Mouse (Mus musculus) mature B cell (primary cell): Measurements from ENCODE around the gene Tmem234.
"Not testable (repeated sequence)": the region's sequence is repeated elsewhere in the genome, so short reads cannot be mapped to it uniquely, and the experiment has no call there.

ENCODE experiments used
- in situ Hi-C: fragments of 300-500 bp; cut with MboI; formaldehyde crosslinking; loops from 2 replicates; pipeline ENCODE4 v1.14.3; 2019

The Tmem234 gene

GRCm38 (mm10) chr4:129600233-129601158 lies at the start of gene Tmem234, which contains the start of gene Eif3i:
Gene Tmem234, plus strand, starts transcription at chr4:129600668.
Gene Eif3i, minus strand, starts transcription at chr4:129600648.
- in situ Hi-C loops: loop anchor here (10.0 kb wide), 1 partner anchor 56 kb away; the partner anchor contains the start of gene Hdac1

GRCm38 (mm10) chr4:129554512-129554911 lies 46.0 kb upstream of the Tmem234 start:
- in situ Hi-C loops: not testable (repeated sequence)

- in situ Hi-C loops: no loop called here
Observed at GRCm38 (mm10) chr4:129555421-129555861, 45.0 kb upstream of the Tmem234 start.

DNA sequence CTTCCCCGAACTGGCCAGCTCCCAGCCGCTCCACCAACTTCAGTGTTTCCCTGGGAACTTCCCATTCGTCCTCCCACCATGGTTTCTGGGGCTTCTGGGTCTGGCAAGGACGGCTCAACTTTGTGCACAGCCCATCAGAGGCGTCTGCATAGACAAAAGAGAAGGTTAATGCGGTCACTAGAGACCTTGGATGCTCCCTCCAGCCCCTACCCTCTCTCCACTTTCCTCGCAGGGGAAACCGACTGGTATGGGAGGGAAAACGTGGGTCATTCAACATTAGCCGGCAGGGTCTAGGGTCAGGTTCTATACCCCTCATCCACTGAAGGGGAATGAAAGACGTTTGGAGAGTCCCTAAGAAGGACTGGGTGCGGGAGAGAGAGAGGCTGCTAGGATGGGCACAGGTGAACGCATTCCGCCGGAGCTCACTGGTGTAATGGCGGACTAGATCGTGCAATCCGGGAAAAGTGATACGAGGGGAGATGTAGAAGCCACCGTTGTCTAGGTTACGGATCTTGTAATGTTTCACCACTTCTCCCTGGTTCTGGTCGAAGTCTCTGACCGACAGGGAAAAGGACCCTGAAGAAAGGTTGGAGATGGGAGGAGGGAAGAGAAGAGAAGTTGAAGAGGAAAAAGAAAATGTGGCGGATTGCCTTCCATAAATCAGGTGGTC lies 44.5 kb upstream of the Tmem234 start:
- in situ Hi-C loops: no loop called here

GRCm38 (mm10) chr4:129556532-129557223 lies 43.8 kb upstream of the Tmem234 start:
- in situ Hi-C loops: no loop called here

- in situ Hi-C loops: no loop called here
Observed at GRCm38 (mm10) chr4:129557256-129557808, 43.1 kb upstream of the Tmem234 start.

GRCm38 (mm10) chr4:129558321-129558955 lies 42.0 kb upstream of the Tmem234 start:
- in situ Hi-C loops: no loop called here

GRCm38 (mm10) chr4:129561184-129561583 lies 39.3 kb upstream of the Tmem234 start:
- in situ Hi-C loops: no loop called here

GRCm38 (mm10) chr4:129563718-129564117 lies 36.8 kb upstream of the Tmem234 start:
- in situ Hi-C loops: no loop called here

DNA sequence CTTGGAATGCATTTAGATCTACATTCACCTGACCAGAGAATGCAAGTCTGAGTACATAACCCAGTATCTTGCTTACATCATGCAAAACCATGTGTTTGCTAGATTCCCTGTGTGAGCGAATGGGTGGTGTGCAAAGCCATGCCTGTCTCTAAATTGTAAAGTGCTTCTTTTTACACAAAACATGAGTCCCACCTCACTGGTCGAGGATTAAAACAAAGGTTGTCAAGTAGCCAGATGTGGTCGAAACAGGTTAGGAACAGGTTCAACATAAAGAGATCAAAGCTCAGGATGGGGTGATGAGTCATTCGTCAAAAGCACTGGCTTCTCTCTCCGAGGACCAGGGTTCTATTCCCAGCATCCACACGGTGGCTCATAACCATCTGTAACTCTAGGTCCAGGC lies 35.3 kb upstream of the Tmem234 start:
- in situ Hi-C loops: no loop called here

GRCm38 (mm10) chr4:129568366-129568765 lies 32.1 kb upstream of the Tmem234 start:
- in situ Hi-C loops: no loop called here

DNA sequence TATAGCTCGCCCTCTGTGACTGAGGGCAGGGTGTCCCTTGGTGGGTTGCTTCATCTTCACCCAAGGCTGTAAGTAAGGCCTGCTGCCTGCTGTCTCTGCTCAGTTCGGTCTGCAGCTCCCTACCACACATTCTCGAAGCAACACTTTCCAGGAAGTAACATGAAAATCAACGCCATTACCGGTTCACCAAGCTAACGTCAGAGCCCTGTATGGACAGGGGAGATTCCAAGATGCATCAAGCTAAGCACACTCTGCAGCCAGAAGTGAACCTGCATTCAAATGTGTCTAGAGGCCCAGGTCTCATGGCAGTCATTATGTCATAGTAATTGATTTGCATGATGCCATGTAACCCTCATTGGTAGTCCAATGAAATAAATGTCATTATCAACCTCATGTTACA lies 30.4 kb upstream of the Tmem234 start:
- in situ Hi-C loops: no loop called here

DNA sequence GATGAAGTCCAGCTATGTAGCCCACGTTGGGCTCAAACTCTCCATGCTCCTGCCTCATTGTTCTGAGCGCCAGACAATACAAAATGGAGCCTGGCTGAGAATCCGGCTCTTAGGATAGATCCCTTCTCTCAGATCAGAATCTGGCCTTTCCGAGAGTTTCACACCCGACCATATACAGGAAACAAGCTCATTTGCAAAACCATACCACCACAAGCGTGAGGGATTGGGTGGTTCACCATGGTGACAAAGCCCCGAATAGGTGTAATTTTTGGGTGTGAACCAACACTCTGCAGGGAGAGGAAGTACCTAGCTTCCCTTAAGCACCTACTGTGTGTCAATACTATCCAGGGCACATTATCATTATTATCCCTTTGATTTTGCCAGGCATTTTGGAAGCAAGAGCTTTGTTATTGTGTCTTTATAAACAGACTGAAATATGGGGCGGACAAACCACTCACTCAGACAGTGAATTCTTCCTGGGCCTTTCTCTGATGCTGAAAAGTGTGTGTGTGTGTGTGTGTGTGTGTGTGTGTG lies 28.9 kb upstream of the Tmem234 start:
- in situ Hi-C loops: no loop called here

DNA sequence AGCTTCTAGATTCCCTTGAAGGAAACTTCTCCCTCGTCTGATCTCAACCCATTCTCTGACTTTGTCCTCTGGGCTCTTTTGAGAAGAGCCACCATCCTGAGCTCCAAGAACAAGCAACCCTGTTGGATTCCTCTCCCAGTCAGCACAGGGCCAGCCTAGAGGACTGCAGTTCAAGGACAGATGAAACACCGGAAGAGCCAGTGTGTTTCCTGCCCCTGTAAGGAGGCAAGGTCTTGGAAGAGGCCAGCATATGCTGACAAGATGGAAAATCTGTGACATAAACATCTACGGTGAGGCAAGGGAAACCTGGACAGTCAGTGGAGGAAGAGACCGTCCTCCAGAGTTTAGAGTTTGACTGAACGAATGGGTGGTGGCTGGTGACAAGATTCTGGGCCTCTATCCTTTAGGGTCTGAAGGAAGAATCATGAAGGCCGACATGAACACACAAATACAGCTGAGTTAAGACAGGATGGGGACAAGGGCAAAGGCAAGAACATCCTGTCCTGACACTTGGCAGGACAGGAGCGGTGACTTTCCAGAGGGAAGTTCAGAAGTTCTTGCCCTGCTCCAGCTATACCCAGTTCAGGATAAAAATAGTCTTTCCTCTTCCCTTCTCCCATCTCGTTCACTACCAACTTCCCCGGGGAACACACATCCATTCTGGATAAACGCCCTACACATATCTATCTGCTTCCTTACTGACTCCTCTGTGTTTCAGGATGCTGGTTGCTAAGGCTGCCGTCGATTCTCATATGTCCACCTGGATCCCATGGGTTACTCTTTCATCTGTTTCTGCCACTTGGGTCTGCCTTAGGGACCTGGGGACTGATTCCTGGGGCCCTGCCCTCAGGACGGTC lies 28.0 kb upstream of the Tmem234 start:
- in situ Hi-C loops: no loop called here

GRCm38 (mm10) chr4:129573093-129573370 lies 27.4 kb upstream of the Tmem234 start:
- in situ Hi-C loops: no loop called here

DNA sequence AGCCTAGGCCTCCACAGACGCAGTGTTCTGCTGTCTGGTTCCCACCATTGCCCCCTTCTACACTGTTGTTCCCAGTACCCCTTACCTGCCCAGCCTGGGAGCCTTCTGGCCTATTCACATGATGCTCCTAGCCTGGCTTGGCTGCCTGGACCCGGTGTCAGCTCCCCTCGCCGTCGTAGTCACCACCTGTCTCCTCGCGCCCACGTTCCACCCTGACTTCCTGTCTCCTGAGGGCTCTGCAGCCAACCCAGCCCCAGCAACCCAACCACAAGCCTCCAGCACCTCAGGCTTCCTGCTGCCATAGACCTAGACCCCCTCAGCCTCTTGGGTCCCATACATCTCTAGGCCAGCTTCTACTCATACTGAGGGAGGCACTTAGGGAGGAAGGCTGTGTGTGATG lies 27.0 kb upstream of the Tmem234 start, which contains the start of gene Lck:
Gene Lck, minus strand, starts transcription at position 212 of the 400 bp plus-strand sequence.
- in situ Hi-C loops: no loop called here

- in situ Hi-C loops: no loop called here
Observed at GRCm38 (mm10) chr4:129575171-129575844, 25.2 kb upstream of the Tmem234 start.

DNA sequence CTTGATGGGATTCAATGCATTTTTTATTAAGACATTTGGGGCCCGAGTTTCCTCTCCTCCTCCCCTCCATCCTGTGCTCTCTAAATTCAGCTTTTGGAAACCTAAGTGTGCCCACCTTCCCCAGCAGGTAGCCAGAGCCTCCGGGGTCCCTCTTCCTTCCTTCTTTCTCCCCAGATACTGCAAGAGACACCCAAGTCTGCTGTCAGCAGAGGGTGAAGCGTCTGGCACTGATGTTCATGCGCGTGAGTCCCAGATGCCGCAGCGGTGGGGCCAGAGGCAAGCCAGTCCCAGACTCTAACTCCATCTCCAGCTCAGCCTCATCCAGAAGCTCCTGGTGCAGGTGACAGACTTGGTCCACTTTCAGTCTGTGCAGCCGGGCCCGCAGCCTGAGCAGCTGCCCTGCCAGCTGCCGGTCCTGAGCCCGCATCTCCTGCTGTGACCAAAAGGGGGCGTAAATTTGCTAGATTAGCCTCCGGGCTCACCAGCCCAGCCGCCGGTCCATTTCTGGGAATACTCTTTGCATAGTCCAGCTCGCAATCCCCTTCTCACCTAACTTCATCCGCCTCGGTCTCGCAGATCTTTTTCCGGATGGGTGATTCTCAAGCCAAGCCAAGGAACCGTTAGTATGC lies 23.5 kb upstream of the Tmem234 start:
- in situ Hi-C loops: no loop called here

DNA sequence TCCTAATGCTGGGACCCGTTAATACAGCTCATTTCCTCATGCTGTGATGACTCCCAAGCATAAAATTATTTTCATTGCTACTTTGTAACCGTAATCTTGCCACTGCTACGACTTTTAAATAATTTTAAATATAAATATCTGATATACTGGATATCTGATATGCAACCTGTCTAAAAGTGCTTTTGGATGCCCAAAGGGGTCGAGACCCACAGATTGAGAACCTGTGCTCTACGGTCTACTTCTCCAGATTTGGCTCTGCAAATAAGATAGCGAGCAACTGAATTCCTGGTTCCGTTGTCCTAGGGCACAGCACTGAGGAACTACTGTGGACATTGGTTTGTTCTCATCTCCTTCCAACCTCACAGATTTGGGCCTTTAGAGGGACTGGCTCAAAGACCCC lies 22.8 kb upstream of the Tmem234 start:
- in situ Hi-C loops: no loop called here
